Mouse (Mus musculus): Measurements from ENCODE around the gene Arhgap15.

The Arhgap15 gene

GRCm38 (mm10) chr2:44039522-44040203 lies 291.0 kb downstream of the Arhgap15 start:
- DNase-seq: no peak

- DNase-seq: no peak
These were observed 295.5 kb downstream of the Arhgap15 start for GRCm38 (mm10) chr2:44044088-44044487.

GRCm38 (mm10) chr2:44044634-44045033 lies 296.0 kb downstream of the Arhgap15 start:
- no peak for DNase-seq

- no peak for DNase-seq
These were observed 296.6 kb downstream of the Arhgap15 start for GRCm38 (mm10) chr2:44045231-44045630.

- no peak for DNase-seq
These were observed 311.7 kb downstream of the Arhgap15 start for GRCm38 (mm10) chr2:44060306-44060705.

- peak; percentile 8 to 19 for DNase-seq
These were observed 312.1 kb downstream of the Arhgap15 start for GRCm38 (mm10) chr2:44060716-44061115.

- DNase-seq: no peak
These were observed 316.4 kb downstream of the Arhgap15 start for GRCm38 (mm10) chr2:44065067-44065466.

- DNase-seq: peak; percentile 47 to 53
These were observed 319.7 kb downstream of the Arhgap15 start for GRCm38 (mm10) chr2:44068151-44068840.

GRCm38 (mm10) chr2:44068906-44069305 lies 320.3 kb downstream of the Arhgap15 start:
- peak; percentile 85 to 91 for DNase-seq

GRCm38 (mm10) chr2:44076570-44076969 lies 327.9 kb downstream of the Arhgap15 start:
- DNase-seq: no peak

- no peak for DNase-seq
These were observed 331.9 kb downstream of the Arhgap15 start for GRCm38 (mm10) chr2:44080530-44080929.

GRCm38 (mm10) chr2:44081241-44081640 lies 332.6 kb downstream of the Arhgap15 start:
- no peak for DNase-seq

GRCm38 (mm10) chr2:44084471-44084870 lies 335.8 kb downstream of the Arhgap15 start:
- no peak for DNase-seq

GRCm38 (mm10) chr2:44086403-44087056 lies 337.9 kb downstream of the Arhgap15 start:
- no peak for DNase-seq

- no peak for DNase-seq
These were observed 349.9 kb downstream of the Arhgap15 start for GRCm38 (mm10) chr2:44098552-44098951.

- DNase-seq: no peak
These were observed 353.7 kb downstream of the Arhgap15 start for GRCm38 (mm10) chr2:44102351-44102750.

- DNase-seq: no peak
These were observed 354.7 kb downstream of the Arhgap15 start for GRCm38 (mm10) chr2:44103321-44103720.

- DNase-seq: peak; percentile 26 to 36
These were observed 355.1 kb downstream of the Arhgap15 start for GRCm38 (mm10) chr2:44103742-44104141.

- peak; percentile 44 to 61 for DNase-seq
These were observed 355.9 kb downstream of the Arhgap15 start for GRCm38 (mm10) chr2:44104282-44105197.

- no peak for DNase-seq
These were observed 356.6 kb downstream of the Arhgap15 start for GRCm38 (mm10) chr2:44105198-44105555.

GRCm38 (mm10) chr2:44106359-44106758 lies 357.7 kb downstream of the Arhgap15 start:
- DNase-seq: no peak

- DNase-seq: no peak
These were observed 362.7 kb downstream of the Arhgap15 start for GRCm38 (mm10) chr2:44111276-44111675.

Data from cerebellum, postnatal 10 days (tissue).